Mouse (Mus musculus): ENCODE results near the gene Pcbp1. TPM values are rescaled to one million over a fixed set of nuclear protein-coding genes. Genes with fewer than 3 reads are reported as not detected.

The Pcbp1 gene
- total RNA-seq, 2 experiments from 2014 or later: 235 to 247 TPM

GRCm38 (mm10) chr6:86524879-86525645 is 1.1 kb downstream of the Pcbp1 start:
- DNase-seq (ENCODE audit: low spot score in 2 of 2): peak; percentile 48 to 60

- DNase-seq (ENCODE audit: low spot score in 2 of 2): peak in 1 of 2 experiments; percentile 27
These were observed 2.2 kb downstream of the Pcbp1 start for GRCm38 (mm10) chr6:86523755-86524434.

GRCm38 (mm10) chr6:86523242-86523754 is 2.8 kb downstream of the Pcbp1 start:
- DNase-seq (ENCODE audit: low spot score in 2 of 2): no peak

- no peak for DNase-seq (ENCODE audit: low spot score in 2 of 2)
These were observed 3.9 kb downstream of the Pcbp1 start for GRCm38 (mm10) chr6:86522001-86522911.

GRCm38 (mm10) chr6:86519767-86520345 is 6.3 kb downstream of the Pcbp1 start:
- DNase-seq (ENCODE audit: low spot score in 2 of 2): no peak

- no peak for DNase-seq (ENCODE audit: low spot score in 2 of 2)
These were observed 10.1 kb downstream of the Pcbp1 start for GRCm38 (mm10) chr6:86516021-86516420.

- DNase-seq (ENCODE audit: low spot score in 2 of 2): no peak
These were observed 12.8 kb downstream of the Pcbp1 start for GRCm38 (mm10) chr6:86513296-86513695.

- no peak for DNase-seq (ENCODE audit: low spot score in 2 of 2)
These were observed 15.1 kb downstream of the Pcbp1 start for GRCm38 (mm10) chr6:86510979-86511378.

- DNase-seq (ENCODE audit: low spot score in 2 of 2): no peak
These were observed 16.3 kb downstream of the Pcbp1 start for GRCm38 (mm10) chr6:86509866-86510200.

- DNase-seq (ENCODE audit: low spot score in 2 of 2): no peak
These were observed 16.8 kb downstream of the Pcbp1 start for GRCm38 (mm10) chr6:86509194-86509865.

- no peak for DNase-seq (ENCODE audit: low spot score in 2 of 2)
These were observed 17.4 kb downstream of the Pcbp1 start for GRCm38 (mm10) chr6:86508736-86509135.

GRCm38 (mm10) chr6:86507116-86507515 is 19.0 kb downstream of the Pcbp1 start:
- no peak for DNase-seq (ENCODE audit: low spot score in 2 of 2)

- DNase-seq (ENCODE audit: low spot score in 2 of 2): no peak
These were observed 19.8 kb downstream of the Pcbp1 start for GRCm38 (mm10) chr6:86506309-86506708.

GRCm38 (mm10) chr6:86505671-86506070 is 20.4 kb downstream of the Pcbp1 start:
- no peak for DNase-seq (ENCODE audit: low spot score in 2 of 2)

GRCm38 (mm10) chr6:86503513-86503912 is 22.6 kb downstream of the Pcbp1 start:
- no peak for DNase-seq (ENCODE audit: low spot score in 2 of 2)

- DNase-seq (ENCODE audit: low spot score in 2 of 2): no peak
These were observed 26.5 kb downstream of the Pcbp1 start for GRCm38 (mm10) chr6:86499571-86500109.

GRCm38 (mm10) chr6:86497942-86498732 is 28.0 kb downstream of the Pcbp1 start:
- no peak for DNase-seq (ENCODE audit: low spot score in 2 of 2)

- peak in 1 of 2 experiments; percentile 27 for DNase-seq (ENCODE audit: low spot score in 2 of 2)
These were observed 28.9 kb downstream of the Pcbp1 start for GRCm38 (mm10) chr6:86497071-86497815.

- no peak for DNase-seq (ENCODE audit: low spot score in 2 of 2)
These were observed 29.5 kb downstream of the Pcbp1 start for GRCm38 (mm10) chr6:86496585-86496984.
